Mouse (Mus musculus) monocyte, adult 5-6 weeks (primary cell): ENCODE results near the gene Sorl1. TPM values are rescaled to one million over a fixed set of nuclear protein-coding genes. Genes with fewer than 3 reads are reported as not detected.
"Not testable (repeated sequence)": the region's sequence is repeated elsewhere in the genome, so short reads cannot be mapped to it uniquely, and the experiment has no call there.

Source experiments
- ATAC-seq: fragments of 153-309, 156-312 bp; replicated peaks from 2 replicates; pipeline ENCODE4 v1.8.0; 2017; ENCODE audit warnings: mild to moderate bottlenecking; ENCODE audit not compliant: low TSS enrichment, insufficient number of reproducible peaks, severe bottlenecking, poor library complexity, low FRiP score
- total RNA-seq: library from RNA; stranded (forward); fragments of 200-1000, 200-491, 200-594 nt; gene quantifications from 3 replicates; pipeline ENCODE4 v1.2.3, GENCODE M21; 2017

Gene Sorl1
- total RNA-seq, 1 experiment from 2014 or later, result 111 TPM

- no peak for ATAC-seq
Measured at GRCm38 (mm10) chr9:42067950-42068349, 56.1 kb downstream of the Sorl1 start.

GRCm38 (mm10) chr9:42065756-42066155 is 58.3 kb downstream of the Sorl1 start:
- ATAC-seq, result no peak

- ATAC-seq, result no peak
Measured at GRCm38 (mm10) chr9:42063391-42063790, 60.7 kb downstream of the Sorl1 start.

GRCm38 (mm10) chr9:42062269-42062668 is 61.8 kb downstream of the Sorl1 start:
- ATAC-seq, result no peak

GRCm38 (mm10) chr9:42059006-42059405 is 65.1 kb downstream of the Sorl1 start:
- not testable (repeated sequence) for ATAC-seq

- no peak for ATAC-seq
Measured at GRCm38 (mm10) chr9:42056591-42056990, 67.5 kb downstream of the Sorl1 start.

GRCm38 (mm10) chr9:42055378-42055777 is 68.7 kb downstream of the Sorl1 start:
- no peak for ATAC-seq

- ATAC-seq, result no peak
Measured at GRCm38 (mm10) chr9:42054339-42055272, 69.5 kb downstream of the Sorl1 start.

- no peak for ATAC-seq
Measured at GRCm38 (mm10) chr9:42053591-42054190, 70.4 kb downstream of the Sorl1 start.

- no peak for ATAC-seq
Measured at GRCm38 (mm10) chr9:42052713-42053356, 71.3 kb downstream of the Sorl1 start.

- ATAC-seq, result no peak
Measured at GRCm38 (mm10) chr9:42048542-42048941, 75.6 kb downstream of the Sorl1 start.

- ATAC-seq, result no peak
Measured at GRCm38 (mm10) chr9:42047786-42048185, 76.3 kb downstream of the Sorl1 start.

GRCm38 (mm10) chr9:42046248-42046647 is 77.8 kb downstream of the Sorl1 start:
- no peak for ATAC-seq

GRCm38 (mm10) chr9:42044651-42045050 is 79.4 kb downstream of the Sorl1 start:
- no peak for ATAC-seq

GRCm38 (mm10) chr9:42043934-42044333 is 80.2 kb downstream of the Sorl1 start:
- ATAC-seq, result no peak

- ATAC-seq, result no peak
Measured at GRCm38 (mm10) chr9:42039000-42039992, 84.8 kb downstream of the Sorl1 start.

GRCm38 (mm10) chr9:42036885-42037284 is 87.2 kb downstream of the Sorl1 start:
- ATAC-seq, result no peak

- no peak for ATAC-seq
Measured at GRCm38 (mm10) chr9:42035995-42036394, 88.1 kb downstream of the Sorl1 start.
